Mouse (Mus musculus): ENCODE data around the gene Copz2. TPM values are rescaled to one million over a fixed set of nuclear protein-coding genes. Genes with fewer than 3 reads are reported as not detected.

Copz2 gene
- polyA plus RNA-seq, 1 experiment from 2014 or later: 44.8 TPM

- Histone ChIP-seq H3K4me2 (ENCODE audit: low read depth) (peak overlapping the region; percentile 42), H3K9me3 (ENCODE audit: control insufficient read depth, low read length) (no peaks in the 10 kb centered on the region), H3K27me3 (ENCODE audit: control insufficient read depth, insufficient read depth, low read length) (no peaks in the 10 kb centered on the region), H3K9ac (ENCODE audit: low read length) (peak overlapping the region; percentile 46; the same call in 1 of the 2 replicates), H3K4me1 (ENCODE audit: control insufficient read depth, insufficient read depth, low read length) (peaks cover 25% of the 10 kb centered on the region), H3K27ac (ENCODE audit: low read depth, low read length) (peak overlapping the region; percentile 73; the same call in 1 of the 2 replicates), H3K36me3 (ENCODE audit: control insufficient read depth, insufficient read depth, low read length) (no peaks in the 10 kb centered on the region), H3K4me3 (ENCODE audit: low read depth, low read length) (peak overlapping the region; percentile 19; the same call in 1 of the 2 replicates)
- ATAC-seq (ENCODE audit: insufficient read depth, low FRiP score, low TSS enrichment) (no peak; the same call in 1 of the 2 replicates), DNase-seq (ENCODE audit: low spot score) (peak; percentile 82)
- 23% methylated on average over 26 of the region's 26 CpGs for WGBS
These were observed 13.7 kb downstream of the Copz2 start for GRCm38 (mm10) chr11:96863206-96863995.

- Histone ChIP-seq H3K4me1 (ENCODE audit: control insufficient read depth, insufficient read depth, low read length) (peaks cover 24% of the 10 kb centered on the region), H3K36me3 (ENCODE audit: control insufficient read depth, insufficient read depth, low read length) (no peaks in the 10 kb centered on the region), H3K9me3 (ENCODE audit: control insufficient read depth, low read length) (no peaks in the 10 kb centered on the region), H3K27me3 (ENCODE audit: control insufficient read depth, insufficient read depth, low read length) (no peaks in the 10 kb centered on the region), H3K4me3 (ENCODE audit: low read depth, low read length) (no peak overlapping the region), H3K4me2 (ENCODE audit: low read depth) (no peak overlapping the region), H3K9ac (ENCODE audit: low read length) (no peak overlapping the region), H3K27ac (ENCODE audit: low read depth, low read length) (no peak overlapping the region)
- DNase-seq (ENCODE audit: low spot score): peak; percentile 87
- WGBS: 14% methylated on average over 5 of the region's 5 CpGs
- ATAC-seq (ENCODE audit: insufficient read depth, low FRiP score, low TSS enrichment): peak; percentile 57; the same call in 1 of the 2 replicates
These were observed 17.5 kb downstream of the Copz2 start for GRCm38 (mm10) chr11:96867149-96867548.

- DNase-seq (ENCODE audit: low spot score) (peak; percentile 75), ATAC-seq (ENCODE audit: insufficient read depth, low FRiP score, low TSS enrichment) (peak; percentile 36)
- H3K36me3 ChIP-seq (ENCODE audit: control insufficient read depth, insufficient read depth, low read length): no peaks in the 10 kb centered on the region
- H3K4me1 ChIP-seq (ENCODE audit: control insufficient read depth, insufficient read depth, low read length): peaks cover 48% of the 10 kb centered on the region
- peak overlapping the region; percentile 76 for H3K9ac ChIP-seq (ENCODE audit: low read length)
- WGBS: 3% methylated on average over 24 of the region's 24 CpGs
- H3K27ac ChIP-seq (ENCODE audit: low read depth, low read length): peak overlapping the region; percentile 100
- H3K27me3 ChIP-seq (ENCODE audit: control insufficient read depth, insufficient read depth, low read length): no peaks in the 10 kb centered on the region
- no peaks in the 10 kb centered on the region for H3K9me3 ChIP-seq (ENCODE audit: control insufficient read depth, low read length)
- H3K4me2 ChIP-seq (ENCODE audit: low read depth): peak overlapping the region; percentile 38
- H3K4me3 ChIP-seq (ENCODE audit: low read depth, low read length): peak overlapping the region; percentile 3
These were observed 23.0 kb downstream of the Copz2 start for GRCm38 (mm10) chr11:96872441-96873379.

DNA sequence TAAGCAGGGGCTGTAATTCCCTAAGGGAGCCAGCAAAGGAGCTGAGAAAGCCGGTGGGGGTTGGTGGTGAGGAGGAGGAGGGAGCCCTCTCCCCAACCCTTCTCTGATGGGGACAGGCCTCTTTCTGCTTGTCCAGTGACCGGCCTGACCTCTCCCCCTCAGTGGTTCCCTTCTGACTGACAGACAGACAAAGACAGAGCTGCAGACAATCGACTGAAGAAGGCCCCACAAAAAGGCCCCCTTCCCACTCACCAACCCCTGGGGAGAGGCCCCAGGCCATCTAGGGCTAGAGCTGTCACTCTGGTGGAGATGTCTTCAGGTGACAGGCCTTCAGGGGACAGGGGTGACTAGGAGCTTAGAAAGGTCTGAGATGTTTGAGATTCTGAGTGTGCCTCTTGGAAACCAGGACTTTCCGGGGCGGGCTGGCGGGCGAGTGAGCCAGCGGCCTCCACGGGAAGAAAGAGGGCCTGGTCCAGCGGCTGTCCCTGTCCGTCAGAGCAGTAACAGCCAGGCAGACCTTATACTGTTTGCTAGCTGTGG, 24.0 kb downstream of the Copz2 start:
- WGBS: 7% methylated on average over 11 of the region's 11 CpGs
- DNase-seq (ENCODE audit: low spot score) (peak; percentile 56), ATAC-seq (ENCODE audit: insufficient read depth, low FRiP score, low TSS enrichment) (no peak)
- H3K4me2 ChIP-seq (ENCODE audit: low read depth): peak overlapping the region; percentile 38
- H3K27ac ChIP-seq (ENCODE audit: low read depth, low read length): peak overlapping the region; percentile 100
- H3K4me1 ChIP-seq (ENCODE audit: control insufficient read depth, insufficient read depth, low read length): peaks cover 54% of the 10 kb centered on the region
- H3K4me3 ChIP-seq (ENCODE audit: low read depth, low read length): no peak overlapping the region
- H3K9me3 ChIP-seq (ENCODE audit: control insufficient read depth, low read length): no peaks in the 10 kb centered on the region
- no peaks in the 10 kb centered on the region for H3K27me3 ChIP-seq (ENCODE audit: control insufficient read depth, insufficient read depth, low read length)
- H3K36me3 ChIP-seq (ENCODE audit: control insufficient read depth, insufficient read depth, low read length): no peaks in the 10 kb centered on the region
- H3K9ac ChIP-seq (ENCODE audit: low read length): peak overlapping the region; percentile 76

- H3K4me2 ChIP-seq (ENCODE audit: low read depth): peak overlapping the region; percentile 38
- no peaks in the 10 kb centered on the region for H3K27me3 ChIP-seq (ENCODE audit: control insufficient read depth, insufficient read depth, low read length)
- no peak for DNase-seq (ENCODE audit: low spot score)
- no peak overlapping the region; the same call in 1 of the 2 replicates for H3K4me3 ChIP-seq (ENCODE audit: low read depth, low read length)
- ATAC-seq (ENCODE audit: insufficient read depth, low FRiP score, low TSS enrichment): no peak
- H3K4me1 ChIP-seq (ENCODE audit: control insufficient read depth, insufficient read depth, low read length): peaks cover 63% of the 10 kb centered on the region
- H3K27ac ChIP-seq (ENCODE audit: low read depth, low read length): peak overlapping the region; percentile 100
- H3K9me3 ChIP-seq (ENCODE audit: control insufficient read depth, low read length): no peaks in the 10 kb centered on the region
- peak overlapping the region; percentile 57 for H3K9ac ChIP-seq (ENCODE audit: low read length)
- WGBS: 8% methylated on average over 4 of the region's 4 CpGs
- H3K36me3 ChIP-seq (ENCODE audit: control insufficient read depth, insufficient read depth, low read length): no peaks in the 10 kb centered on the region
These were observed 25.6 kb downstream of the Copz2 start for GRCm38 (mm10) chr11:96875270-96875669.

- Histone ChIP-seq H3K4me1 (ENCODE audit: control insufficient read depth, insufficient read depth, low read length) (peaks cover 63% of the 10 kb centered on the region), H3K9me3 (ENCODE audit: control insufficient read depth, low read length) (no peaks in the 10 kb centered on the region), H3K27ac (ENCODE audit: low read depth, low read length) (peak overlapping the region; percentile 100), H3K4me2 (ENCODE audit: low read depth) (peak overlapping the region; percentile 38), H3K36me3 (ENCODE audit: control insufficient read depth, insufficient read depth, low read length) (no peaks in the 10 kb centered on the region), H3K27me3 (ENCODE audit: control insufficient read depth, insufficient read depth, low read length) (no peaks in the 10 kb centered on the region), H3K9ac (ENCODE audit: low read length) (peak overlapping the region; percentile 57; the same call in 1 of the 2 replicates), H3K4me3 (ENCODE audit: low read depth, low read length) (no peak overlapping the region; the same call in 1 of the 2 replicates)
- ATAC-seq (ENCODE audit: insufficient read depth, low FRiP score, low TSS enrichment): peak; percentile 85
- WGBS: under 1% methylated on average over 35 of the region's 35 CpGs
- peak; percentile 98 for DNase-seq (ENCODE audit: low spot score)
These were observed 26.1 kb downstream of the Copz2 start for GRCm38 (mm10) chr11:96875745-96876144.

- 2% methylated on average over 13 of the region's 13 CpGs for WGBS
- H3K4me1 ChIP-seq (ENCODE audit: control insufficient read depth, insufficient read depth, low read length): peaks cover 62% of the 10 kb centered on the region
- peak; percentile 83 for DNase-seq (ENCODE audit: low spot score)
- peak; percentile 79 for ATAC-seq (ENCODE audit: insufficient read depth, low FRiP score, low TSS enrichment)
- H3K4me3 ChIP-seq (ENCODE audit: low read depth, low read length): peak overlapping the region; percentile 11
- H3K27ac ChIP-seq (ENCODE audit: low read depth, low read length): peak overlapping the region; percentile 100
- H3K9me3 ChIP-seq (ENCODE audit: control insufficient read depth, low read length): no peaks in the 10 kb centered on the region
- H3K9ac ChIP-seq (ENCODE audit: low read length): peak overlapping the region; percentile 64
- no peaks in the 10 kb centered on the region for H3K27me3 ChIP-seq (ENCODE audit: control insufficient read depth, insufficient read depth, low read length)
- peak overlapping the region; percentile 38 for H3K4me2 ChIP-seq (ENCODE audit: low read depth)
- no peaks in the 10 kb centered on the region for H3K36me3 ChIP-seq (ENCODE audit: control insufficient read depth, insufficient read depth, low read length)
These were observed 26.8 kb downstream of the Copz2 start for GRCm38 (mm10) chr11:96876300-96877040.

GRCm38 (mm10) chr11:96877071-96877470, 27.4 kb downstream of the Copz2 start:
- no peak for DNase-seq (ENCODE audit: low spot score)
- no peaks in the 10 kb centered on the region for H3K36me3 ChIP-seq (ENCODE audit: control insufficient read depth, insufficient read depth, low read length)

More at GRCm38 (mm10) chr11:96877071-96877470, 27.4 kb downstream of the Copz2 start:
- Histone ChIP-seq H3K9ac (ENCODE audit: low read length) (peak overlapping the region; percentile 64), H3K27ac (ENCODE audit: low read depth, low read length) (peak overlapping the region; percentile 100), H3K4me1 (ENCODE audit: control insufficient read depth, insufficient read depth, low read length) (peaks cover 58% of the 10 kb centered on the region), H3K27me3 (ENCODE audit: control insufficient read depth, insufficient read depth, low read length) (no peaks in the 10 kb centered on the region), H3K9me3 (ENCODE audit: control insufficient read depth, low read length) (no peaks in the 10 kb centered on the region), H3K4me3 (ENCODE audit: low read depth, low read length) (0 out of 2 replicates have a peak overlapping the region, but pooled peaks have one; percentile 2), H3K4me2 (ENCODE audit: low read depth) (peak overlapping the region; percentile 38)
- 33% methylated on average over 4 of the region's 4 CpGs for WGBS
- no peak for ATAC-seq (ENCODE audit: insufficient read depth, low FRiP score, low TSS enrichment)
